Mouse (Mus musculus) thymus, adult 2 months (tissue): ENCODE measurements around the gene 6030458C11Rik.

Experiments
- CTCF ChIP-seq: fragments of 200-500 bp; IDR thresholded peaks from 2 replicates; pipeline ENCODE4 v1.5.1; 2012; ENCODE audit warnings: mild to moderate bottlenecking, control low read depth, low read length, moderate library complexity, borderline replicate concordance; ENCODE audit not compliant: control insufficient read depth, poor library complexity, insufficient read depth; ENCODE audit errors: extremely low read depth
- POLR2A ChIP-seq: fragments of 200-500 bp; IDR thresholded peaks from 2 replicates; pipeline ENCODE4 v1.6.1; 2012; ENCODE audit warnings: mild to moderate bottlenecking, low read length, control low read depth, moderate library complexity; ENCODE audit not compliant: control insufficient read depth, poor library complexity, insufficient read depth; ENCODE audit errors: extremely low read depth

DNA sequence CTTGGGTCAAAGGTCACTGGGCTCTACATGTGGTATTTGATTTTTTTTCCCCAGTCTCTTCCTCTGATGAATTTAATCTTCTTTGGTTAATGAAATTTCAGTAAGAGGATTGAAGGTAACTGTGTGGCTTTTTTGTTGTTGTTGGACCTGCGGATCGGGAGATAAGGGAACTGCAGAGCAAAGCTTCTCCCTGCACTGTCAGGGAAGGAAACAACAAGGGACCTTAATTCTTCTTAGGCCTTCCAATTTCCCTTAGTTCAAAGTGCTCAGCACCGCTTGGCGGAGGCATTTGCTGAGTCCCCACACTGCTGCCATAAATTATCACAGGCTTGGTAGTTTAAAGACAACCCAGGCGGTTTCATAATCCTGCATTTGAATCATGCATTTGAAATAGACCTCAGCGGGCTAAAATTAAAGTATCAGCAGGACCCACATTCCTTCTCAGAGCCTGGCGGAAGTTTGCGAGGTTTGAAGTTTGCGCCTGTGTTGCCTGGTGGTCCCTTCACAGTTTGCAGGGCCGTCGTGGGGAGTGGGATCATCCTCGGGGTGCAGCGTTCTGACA lies 28.5 kb downstream of the 6030458C11Rik start:
- TF ChIP-seq CTCF: no peak
- TF ChIP-seq POLR2A: no peak
